Mouse (Mus musculus) kidney, adult 2 months (tissue): ENCODE results near the gene C1qtnf5. TPM values are rescaled to one million over a fixed set of nuclear protein-coding genes. Genes with fewer than 3 reads are reported as not detected.

Source experiments
- DNase-seq: peaks from one replicate; pipeline ENCODE4 v3.0.0; 2021
- H3K27ac ChIP-seq: fragments of 200-500 bp; 2 replicates; pipeline ENCODE4 v1.5.1; 2012; ENCODE audit warnings: low read depth, low read length, control low read depth, inconsistent platforms; ENCODE audit not compliant: insufficient read depth
- H3K27me3 ChIP-seq: fragments of 200-500 bp; replicated peaks from 2 replicates; pipeline ENCODE4 v1.6.1; 2012; ENCODE audit warnings: mild to moderate bottlenecking, moderate library complexity, low read length, inconsistent platforms; ENCODE audit not compliant: control insufficient read depth, insufficient read depth
- H3K36me3 ChIP-seq: fragments of 200-500 bp; 2 replicates; pipeline ENCODE4 v1.6.1; 2012; ENCODE audit warnings: mild to moderate bottlenecking, moderate library complexity, low read length, inconsistent platforms; ENCODE audit not compliant: control insufficient read depth, insufficient read depth
- H3K4me1 ChIP-seq: fragments of 200-500 bp; 2 replicates; pipeline ENCODE4 v1.6.1; 2011; ENCODE audit warnings: low read length; ENCODE audit not compliant: control insufficient read depth, insufficient read depth
- H3K4me3 ChIP-seq: fragments of 200-500 bp; 2 replicates; pipeline ENCODE4 v1.5.1; 2011; ENCODE audit warnings: mild to moderate bottlenecking, low read depth, low read length, control low read depth; ENCODE audit not compliant: insufficient read depth
- CTCF ChIP-seq: fragments of 200-500 bp; conservative IDR thresholded peaks from 2 replicates; pipeline ENCODE4 v1.5.1; 2011; ENCODE audit warnings: low read depth, mild to moderate bottlenecking, control low read depth, low read length, moderate library complexity, mixed read lengths; ENCODE audit not compliant: insufficient read depth, insufficient read length
- POLR2A ChIP-seq: fragments of 200-500 bp; IDR thresholded peaks from one replicate; pipeline ENCODE4 v1.6.1; 2011; ENCODE audit warnings: low read depth, low read length, control low read depth
- WGBS: fragments of 180-500 bp; shearing (Covaris S2); methylation state at CpG from one replicate; pipeline ENCODE4 v1.1.7; 2018; 5-methylcytosine and 5-hydroxymethylcytosine counted together
- polyA plus RNA-seq: library from polyadenylated mRNA; depleted of rRNA; stranded (reverse); fragments of >200 nt; gene quantifications from 2 replicates; pipeline ENCODE4 v1.2.3, GENCODE M21; 2012

C1qtnf5 gene
- polyA plus RNA-seq, 1 experiment = 16.8 TPM

- Histone ChIP-seq H3K27me3 (no peaks in the 10 kb centered on the region), H3K4me3 (no peak overlapping the region), H3K4me1 (no peaks in the 10 kb centered on the region), H3K36me3 (peaks cover 9% of the 10 kb centered on the region), H3K27ac (no peak overlapping the region)
- DNase-seq = no peak
- 92% methylated on average over 3 of the region's 3 CpGs for WGBS
- TF ChIP-seq POLR2A = no peak
- TF ChIP-seq CTCF = no peak
Measured at GRCm38 (mm10) chr9:44094737-44095136, 12.3 kb upstream of the C1qtnf5 start.

GRCm38 (mm10) chr9:44095781-44096180, 11.3 kb upstream of the C1qtnf5 start:
- Histone ChIP-seq H3K36me3 (peaks cover 7% of the 10 kb centered on the region), H3K4me1 (no peaks in the 10 kb centered on the region), H3K27ac (no peak overlapping the region), H3K4me3 (no peak overlapping the region), H3K27me3 (no peaks in the 10 kb centered on the region)
- DNase-seq = no peak
- TF ChIP-seq CTCF (no peak), POLR2A (no peak)
- 92% methylated on average over 9 of the region's 9 CpGs for WGBS

GRCm38 (mm10) chr9:44096536-44096935, 10.5 kb upstream of the C1qtnf5 start:
- no peaks in the 10 kb centered on the region for H3K4me1 ChIP-seq

GRCm38 (mm10) chr9:44101490-44101889, 5.6 kb upstream of the C1qtnf5 start, which contains the start of gene Mfrp:
Mfrp (plus strand) TSS chr9:44101729.
- WGBS = 54% methylated on average over 9 of the region's 9 CpGs
- Histone ChIP-seq H3K36me3 (no peaks in the 10 kb centered on the region), H3K4me1 (no peaks in the 10 kb centered on the region), H3K27me3 (no peaks in the 10 kb centered on the region), H3K4me3 (no peak within 1 kb of the TSS), H3K27ac (no peak within 1 kb of the TSS; the same call in 1 of the 2 replicates)
- no peak for DNase-seq
- TF ChIP-seq POLR2A (no peak), CTCF (no peak)

More at GRCm38 (mm10) chr9:44096536-44096935, 10.5 kb upstream of the C1qtnf5 start:
- peak; percentile 62 for DNase-seq
- TF ChIP-seq CTCF (no peak), POLR2A (no peak)
- H3K27me3 ChIP-seq = no peaks in the 10 kb centered on the region
- WGBS = 39% methylated on average over 9 of the region's 9 CpGs
- peaks cover 4% of the 10 kb centered on the region for H3K36me3 ChIP-seq
- no peak overlapping the region for H3K4me3 ChIP-seq
- peak overlapping the region; percentile 14 for H3K27ac ChIP-seq

GRCm38 (mm10) chr9:44104881-44105280, 2.2 kb upstream of the C1qtnf5 start:
- Histone ChIP-seq H3K4me1 (peaks cover 4% of the 10 kb centered on the region; the same call in 1 of the 2 replicates), H3K4me3 (no peak overlapping the region), H3K27ac (no peak overlapping the region), H3K27me3 (no peaks in the 10 kb centered on the region), H3K36me3 (no peaks in the 10 kb centered on the region)
- DNase-seq = no peak
- 88% methylated on average over 7 of the region's 7 CpGs for whole genome bisulfite sequencing
- TF ChIP-seq POLR2A = no peak
- TF ChIP-seq CTCF = no peak

GRCm38 (mm10) chr9:44105781-44106180, 1.3 kb upstream of the C1qtnf5 start:
- Histone ChIP-seq H3K4me1 (peaks cover 4% of the 10 kb centered on the region; the same call in 1 of the 2 replicates), H3K27ac (no peak overlapping the region), H3K4me3 (no peak overlapping the region), H3K36me3 (no peaks in the 10 kb centered on the region), H3K27me3 (no peaks in the 10 kb centered on the region)
- 75% methylated on average over 10 of the region's 10 CpGs for WGBS
- no peak for TF ChIP-seq CTCF
- TF ChIP-seq POLR2A = no peak
- DNase-seq = no peak

GRCm38 (mm10) chr9:44106182-44106581, 863 bp upstream of the C1qtnf5 start:
- Histone ChIP-seq H3K4me3 (no peak overlapping the region), H3K27ac (no peak overlapping the region), H3K4me1 (peaks cover 4% of the 10 kb centered on the region; the same call in 1 of the 2 replicates), H3K36me3 (no peaks in the 10 kb centered on the region), H3K27me3 (no peaks in the 10 kb centered on the region)
- WGBS = 58% methylated on average over 7 of the region's 7 CpGs
- no peak for TF ChIP-seq CTCF
- no peak for TF ChIP-seq POLR2A
- no peak for DNase-seq
